Mouse (Mus musculus): Measurements from ENCODE around the gene Ak4.
"Not testable (repeated sequence)": the region's sequence is repeated elsewhere in the genome, so short reads cannot be mapped to it uniquely, and the experiment has no call there.

The Ak4 gene

DNA sequence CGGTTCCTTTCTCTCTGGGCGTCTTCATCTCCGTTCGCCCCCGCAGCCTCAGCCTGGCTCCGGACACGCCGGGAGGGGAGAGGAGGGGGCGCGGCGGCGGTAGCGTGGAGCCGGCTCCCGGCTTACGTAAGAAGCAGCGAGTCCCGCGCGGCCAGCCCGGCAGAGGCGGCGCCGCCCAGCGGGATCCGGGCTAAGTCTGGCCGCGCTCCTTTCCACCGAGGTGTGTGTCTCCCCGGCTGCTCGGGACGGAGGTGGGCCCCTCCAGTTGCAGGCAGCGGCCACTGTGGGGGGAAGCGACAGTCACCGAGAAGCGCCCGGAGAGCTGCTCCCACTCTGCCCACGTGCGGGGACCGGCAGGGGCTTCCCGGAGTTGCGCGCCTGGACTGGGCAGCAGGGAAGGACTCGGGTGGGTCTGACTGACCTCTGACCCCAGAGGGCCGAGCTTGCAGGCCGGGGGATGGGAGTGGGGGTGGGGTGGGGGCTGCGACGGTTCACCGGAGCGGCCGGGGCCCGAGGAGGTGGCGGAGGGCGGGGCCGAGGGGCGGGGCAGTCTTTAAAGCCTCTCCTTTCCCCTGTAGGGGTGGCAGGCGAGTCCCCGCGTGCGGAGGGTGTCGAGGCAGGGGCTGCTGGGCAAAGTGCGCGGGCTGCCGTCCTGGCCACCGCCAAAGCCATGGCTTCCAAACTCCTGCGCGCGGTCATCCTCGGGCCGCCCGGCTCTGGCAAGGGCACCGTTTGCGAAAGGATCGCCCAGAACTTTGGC lies at the start of gene Ak4:
Gene Ak4 (plus strand): TSS at position 127 of the 760 bp plus-strand sequence.
- peak; percentile 73 for DNase-seq

- peak; percentile 48 for DNase-seq
These were observed 49.3 kb upstream of the Ak4 start for GRCm38 (mm10) chr4:101369738-101370275.

- no peak for DNase-seq
These were observed 46.8 kb upstream of the Ak4 start for GRCm38 (mm10) chr4:101372283-101372682.

DNA sequence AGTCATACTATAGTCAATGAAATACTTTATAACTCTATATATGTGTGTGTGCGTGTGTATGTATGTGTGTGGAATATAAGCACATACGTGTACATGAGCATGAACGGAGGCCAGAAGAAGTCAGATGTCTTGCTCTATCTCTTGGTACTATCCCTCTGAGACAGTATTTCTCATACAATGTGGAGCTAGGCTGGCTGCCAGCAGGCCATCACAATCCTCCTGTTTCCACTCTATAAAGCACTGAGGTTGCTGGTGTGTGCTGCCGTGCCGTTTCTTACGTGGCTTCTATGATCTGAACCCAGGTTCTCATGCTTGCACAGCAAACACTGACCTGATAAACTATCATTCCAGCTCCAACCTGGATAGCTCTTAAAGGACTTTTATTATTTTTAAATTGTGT lies 46.3 kb upstream of the Ak4 start:
- no peak for DNase-seq

GRCm38 (mm10) chr4:101374104-101374503 lies 45.0 kb upstream of the Ak4 start:
- no peak for DNase-seq

DNA sequence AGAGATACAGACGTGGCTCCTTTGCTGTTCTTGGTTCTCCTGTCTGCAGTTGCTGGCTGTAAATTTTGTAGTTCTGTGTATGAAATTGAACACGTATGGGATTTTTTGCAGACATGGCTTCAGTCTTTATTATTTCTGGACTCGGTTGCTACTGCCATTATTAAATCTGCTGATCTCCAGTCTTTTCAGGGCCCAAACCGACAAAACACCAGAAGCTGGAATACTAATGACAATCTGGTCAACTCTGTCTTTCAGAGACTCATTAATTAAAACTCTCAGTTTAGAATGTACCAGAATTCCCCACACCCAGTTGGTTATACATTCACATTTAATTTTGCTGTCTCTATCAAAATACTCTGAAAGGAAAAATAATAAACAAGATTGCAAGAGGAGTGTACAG lies 42.2 kb upstream of the Ak4 start:
- no peak for DNase-seq

DNA sequence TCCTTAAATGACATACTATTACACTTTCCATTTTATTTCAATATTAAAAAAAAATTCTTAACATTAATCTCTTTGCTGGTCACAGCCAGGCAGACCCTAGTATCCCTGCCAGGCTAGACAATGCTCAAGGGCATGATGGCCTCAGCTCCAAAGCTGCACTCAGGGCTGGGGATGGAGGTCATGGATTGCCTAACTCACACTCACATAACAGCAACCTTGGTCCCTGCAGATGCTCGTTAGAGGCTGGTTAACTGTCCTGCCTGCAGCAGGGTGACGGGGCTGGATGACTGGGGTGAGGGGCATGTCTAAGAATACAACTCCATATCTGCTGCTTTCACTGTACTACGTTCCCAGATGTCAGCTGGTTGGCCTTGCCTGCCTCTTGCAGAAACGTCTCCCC lies 40.8 kb upstream of the Ak4 start:
- no peak for DNase-seq

- DNase-seq, result no peak
These were observed 40.3 kb upstream of the Ak4 start for GRCm38 (mm10) chr4:101378778-101379177.

DNA sequence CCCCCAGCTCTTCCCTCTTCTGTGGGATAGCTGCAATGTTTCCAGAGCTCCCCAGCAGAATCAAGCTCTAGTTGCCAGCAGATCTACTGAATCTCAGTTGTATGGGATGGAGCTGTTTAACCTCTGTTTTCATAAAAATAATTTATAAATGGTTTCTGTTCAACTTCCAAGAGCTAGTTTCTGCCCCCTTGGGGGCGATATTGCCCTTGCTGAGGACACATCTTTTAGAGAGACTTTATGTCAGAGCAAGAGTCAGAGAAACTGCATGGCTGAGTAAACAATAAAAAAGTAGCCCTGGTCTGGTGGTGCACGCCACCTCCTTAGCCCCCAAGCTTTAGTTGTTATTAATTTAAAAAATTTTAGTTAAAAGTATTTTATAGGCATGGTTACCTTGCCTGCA lies 34.1 kb upstream of the Ak4 start:
- DNase-seq, result peak; percentile 61

- DNase-seq, result no peak
These were observed 30.8 kb upstream of the Ak4 start for GRCm38 (mm10) chr4:101388246-101388645.

GRCm38 (mm10) chr4:101388656-101389055 lies 30.4 kb upstream of the Ak4 start:
- DNase-seq, result not testable (repeated sequence)

DNA sequence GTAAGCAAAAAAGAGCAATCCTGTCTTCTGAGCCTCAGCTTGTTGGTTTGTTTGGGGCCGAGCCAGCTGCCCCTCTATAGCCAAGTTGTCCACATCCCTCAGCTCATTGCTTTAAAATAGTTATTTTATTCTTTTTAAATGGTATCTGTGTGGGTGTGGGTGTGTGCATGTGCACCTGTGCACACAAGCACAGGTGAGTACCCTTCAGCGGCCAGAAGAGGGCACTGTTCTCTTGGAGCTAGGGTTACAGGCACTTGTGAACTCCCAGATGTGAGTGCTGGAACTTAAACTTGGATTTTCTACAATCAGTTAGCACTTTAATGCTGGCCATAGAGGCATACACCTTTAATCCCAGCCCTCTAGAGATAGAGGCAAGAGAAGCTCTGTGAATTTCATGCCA lies 26.8 kb upstream of the Ak4 start:
- DNase-seq, result peak; percentile 66

DNA sequence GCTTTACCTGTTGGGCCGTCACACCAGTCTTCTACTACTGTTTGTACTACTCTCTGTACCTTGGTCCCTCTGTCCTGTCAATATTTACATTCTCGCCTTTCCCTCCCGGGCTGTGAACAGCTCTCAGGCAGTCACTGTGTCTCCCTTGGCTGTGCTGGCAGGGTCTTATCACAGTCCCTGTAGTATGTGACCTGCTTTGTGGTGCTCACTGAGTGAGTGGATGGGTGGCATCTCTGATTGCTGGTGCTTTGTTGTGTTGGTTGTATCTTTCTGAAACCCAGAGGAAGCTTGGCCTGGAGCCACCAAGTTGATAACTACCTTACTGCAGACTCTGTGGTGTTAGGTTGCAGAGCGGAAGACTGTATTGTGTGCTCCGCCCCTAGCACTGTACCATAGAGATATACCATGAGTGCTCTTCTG lies 25.8 kb upstream of the Ak4 start:
- no peak for DNase-seq

- no peak for DNase-seq
These were observed 24.0 kb upstream of the Ak4 start for GRCm38 (mm10) chr4:101395021-101395533.

- no peak for DNase-seq
These were observed 19.0 kb upstream of the Ak4 start for GRCm38 (mm10) chr4:101400025-101400594.

DNA sequence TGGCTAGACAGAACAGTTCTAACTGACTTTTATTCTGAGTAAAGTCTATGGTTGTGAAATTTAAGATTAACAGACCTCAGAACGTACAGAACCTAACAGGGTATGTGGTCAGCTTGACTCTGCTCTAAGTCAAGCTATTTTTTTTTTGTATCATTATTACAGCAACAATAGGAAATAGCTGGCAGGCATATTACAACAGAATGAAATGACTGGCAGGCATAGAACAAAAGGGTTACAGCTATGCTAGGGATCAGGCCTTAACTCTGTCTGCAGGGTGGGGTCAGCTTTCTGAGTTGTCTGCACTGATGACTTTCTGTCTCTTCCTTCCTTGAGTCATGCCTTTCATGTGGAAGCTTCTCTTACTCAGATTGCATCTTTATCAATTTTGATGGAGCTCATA lies 17.1 kb upstream of the Ak4 start:
- DNase-seq, result no peak

DNA sequence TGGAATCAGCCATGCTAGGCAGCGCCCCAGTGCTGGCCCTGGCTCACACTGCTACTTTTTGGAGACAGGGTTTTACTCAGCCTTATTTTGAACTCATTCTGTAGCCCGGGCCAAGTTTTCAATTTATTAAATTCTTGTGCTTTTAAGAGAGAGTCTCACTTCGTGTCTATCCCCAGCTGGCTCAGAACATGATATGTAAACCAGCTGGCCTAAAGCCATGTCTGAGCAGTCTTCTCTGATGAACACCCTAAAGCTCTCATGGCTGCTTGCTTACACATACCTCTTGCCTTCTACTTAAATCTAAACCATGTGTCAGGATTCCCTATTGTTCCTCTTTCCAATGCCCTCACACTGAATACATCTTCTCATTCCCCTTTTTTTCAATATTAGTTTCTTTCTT lies 14.2 kb upstream of the Ak4 start:
- DNase-seq, result no peak

- no peak for DNase-seq
These were observed 12.5 kb upstream of the Ak4 start for GRCm38 (mm10) chr4:101406411-101407196.

DNA sequence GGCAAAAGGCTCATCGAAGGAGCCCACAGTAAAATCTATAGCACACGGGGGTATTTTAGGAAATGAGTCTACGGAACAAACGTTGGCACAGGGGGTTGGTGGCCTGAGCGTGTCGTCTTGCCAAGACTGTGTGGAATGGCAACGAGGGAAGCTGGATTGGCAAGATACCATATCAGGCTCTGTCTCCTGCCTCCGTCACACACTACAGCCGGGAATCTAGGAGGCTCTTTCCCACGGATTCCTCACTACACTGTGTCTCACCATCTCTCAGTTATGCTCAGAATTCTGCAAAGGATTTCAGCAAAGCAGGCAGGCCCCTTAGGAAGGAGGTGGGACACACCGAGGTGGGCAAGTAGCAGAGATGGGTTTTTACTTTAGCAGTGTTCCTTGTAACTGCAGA lies 2.1 kb upstream of the Ak4 start:
- DNase-seq, result no peak

DNA sequence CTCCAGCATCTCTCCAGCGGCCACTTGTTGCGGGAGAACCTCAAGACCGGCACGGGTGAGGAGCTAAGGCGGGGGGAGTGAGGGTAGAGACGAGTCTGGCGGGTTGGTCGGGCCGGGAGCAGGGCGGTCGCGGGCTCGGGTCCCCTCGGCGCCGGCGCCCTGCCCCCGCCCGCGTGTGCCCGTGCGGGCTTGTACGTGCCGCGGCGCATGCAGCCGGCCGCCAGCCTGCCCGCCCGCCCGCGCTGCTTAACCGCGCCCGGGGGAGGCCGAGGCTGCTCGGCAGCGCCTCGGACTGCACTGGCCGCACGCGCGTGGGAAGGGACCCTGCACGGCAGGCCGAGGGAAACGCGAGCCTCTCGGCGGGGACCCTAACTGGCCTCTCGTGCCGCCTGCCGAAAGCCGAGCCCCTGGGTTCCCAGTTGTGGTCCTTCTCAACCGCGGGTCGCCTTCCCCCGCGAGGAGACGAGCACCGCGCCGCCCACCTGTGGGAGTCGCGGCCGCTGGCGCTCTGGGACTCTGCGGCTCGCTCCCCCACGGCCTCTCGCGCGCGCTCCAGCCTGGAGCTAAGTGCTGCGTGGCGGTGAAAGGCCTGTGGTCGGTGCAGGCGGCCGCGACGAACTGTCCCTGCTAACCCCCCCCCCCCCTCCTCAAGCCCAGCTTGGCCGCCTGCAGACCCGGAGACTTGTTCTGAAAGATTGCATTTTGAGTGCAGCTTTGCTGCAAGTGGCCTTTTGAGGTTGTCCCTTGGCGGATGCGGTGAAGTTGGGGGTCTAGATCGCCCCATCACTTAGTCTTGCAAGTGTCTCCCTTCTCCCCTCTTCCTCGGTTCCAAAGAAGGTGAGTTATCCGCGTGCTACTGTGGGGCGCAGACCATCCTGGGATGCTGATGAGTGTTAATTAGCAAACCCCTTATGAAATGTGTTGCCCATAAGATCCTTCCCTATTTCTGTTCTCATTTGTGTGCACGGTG lies 1.1 kb downstream of the Ak4 start:
- peak; percentile 29 for DNase-seq

GRCm38 (mm10) chr4:101422996-101423395 lies 3.9 kb downstream of the Ak4 start:
- no peak for DNase-seq

GRCm38 (mm10) chr4:101423571-101423970 lies 4.5 kb downstream of the Ak4 start:
- no peak for DNase-seq

Measured in kidney, postnatal 10 days (tissue).